Mouse (Mus musculus): ENCODE results near the gene Ackr3.

- TF ChIP-seq CTCF (conservative IDR thresholded peaks at IDR 0.05; ENCODE audit: low read length) (no peak), POU5F1 (IDR thresholded peaks at IDR 0.05; ENCODE audit: borderline replicate concordance, low read length) (no peak), NANOG (IDR thresholded peaks at IDR 0.05; ENCODE audit: borderline replicate concordance, low read length) (no peak)
These were observed 18.1 kb downstream of the Ackr3 start for GRCm38 (mm10) chr1:90221811-90222361.

Data from E14TG2a.4 (cell line).